Mouse (Mus musculus): ENCODE measurements around the gene Dnajc2. TPM values are rescaled to one million over a fixed set of nuclear protein-coding genes. Genes with fewer than 3 reads are reported as not detected.

The Dnajc2 gene
- polyA plus RNA-seq, 1 experiment from 2014 or later: 73.1 TPM

GRCm38 (mm10) chr5:21802907-21803306 is 17.9 kb upstream of the Dnajc2 start:
- Histone ChIP-seq H3K4me3 (ENCODE audit: low read depth, low read length) (no peak overlapping the region), H3K9ac (replicated peaks; ENCODE audit: low read depth, low read length) (no peak overlapping the region), H3K36me3 (ENCODE audit: control insufficient read depth, insufficient read depth, low read length) (peaks cover 50% of the 10 kb centered on the region), H3K4me2 (ENCODE audit: low read depth, low read length) (no peak overlapping the region), H3K9me3 (ENCODE audit: control insufficient read depth, low read length) (no peaks in the 10 kb centered on the region), H3K27ac (ENCODE audit: low read depth, low read length) (no peak overlapping the region), H3K4me1 (ENCODE audit: control insufficient read depth, insufficient read depth, low read length) (no peaks in the 10 kb centered on the region), H3K27me3 (ENCODE audit: control insufficient read depth, insufficient read depth, low read length) (no peaks in the 10 kb centered on the region)
- ATAC-seq (ENCODE audit: low read depth): no peak
- 91% methylated on average over 9 of the region's 9 CpGs for WGBS

GRCm38 (mm10) chr5:21792166-21792565 is 7.1 kb upstream of the Dnajc2 start:
- no peak overlapping the region for H3K9ac ChIP-seq (replicated peaks; ENCODE audit: low read depth, low read length)
- H3K9me3 ChIP-seq (ENCODE audit: control insufficient read depth, low read length): no peaks in the 10 kb centered on the region
- no peak for ATAC-seq (ENCODE audit: low read depth)
- H3K4me2 ChIP-seq (ENCODE audit: low read depth, low read length): no peak overlapping the region
- H3K27ac ChIP-seq (ENCODE audit: low read depth, low read length): no peak overlapping the region
- no peaks in the 10 kb centered on the region for H3K27me3 ChIP-seq (ENCODE audit: control insufficient read depth, insufficient read depth, low read length)
- no peak overlapping the region for H3K4me3 ChIP-seq (ENCODE audit: low read depth, low read length)
- H3K4me1 ChIP-seq (ENCODE audit: control insufficient read depth, insufficient read depth, low read length): peaks cover 13% of the 10 kb centered on the region
- H3K36me3 ChIP-seq (ENCODE audit: control insufficient read depth, insufficient read depth, low read length): peaks cover 10% of the 10 kb centered on the region

- Histone ChIP-seq H3K36me3 (ENCODE audit: control insufficient read depth, insufficient read depth, low read length) (no peaks in the 10 kb centered on the region), H3K4me1 (ENCODE audit: control insufficient read depth, insufficient read depth, low read length) (peaks cover 18% of the 10 kb centered on the region), H3K27me3 (ENCODE audit: control insufficient read depth, insufficient read depth, low read length) (no peaks in the 10 kb centered on the region), H3K27ac (ENCODE audit: low read depth, low read length) (no peak overlapping the region), H3K9me3 (ENCODE audit: control insufficient read depth, low read length) (no peaks in the 10 kb centered on the region), H3K4me3 (ENCODE audit: low read depth, low read length) (no peak overlapping the region), H3K4me2 (ENCODE audit: low read depth, low read length) (no peak overlapping the region), H3K9ac (replicated peaks; ENCODE audit: low read depth, low read length) (no peak overlapping the region)
- ATAC-seq (ENCODE audit: low read depth): no peak
- 59% methylated on average over 5 of the region's 5 CpGs for WGBS
Observed at GRCm38 (mm10) chr5:21789061-21789460, 4.0 kb upstream of the Dnajc2 start.

- H3K27ac ChIP-seq (ENCODE audit: low read depth, low read length): no peak overlapping the region; the same call in 1 of the 2 replicates
- peak overlapping the region; percentile 91 for H3K9ac ChIP-seq (replicated peaks; ENCODE audit: low read depth, low read length)
- ATAC-seq (ENCODE audit: low read depth): no peak
- H3K4me3 ChIP-seq (ENCODE audit: low read depth, low read length): peak overlapping the region; percentile 95
- 0 out of 2 replicates have a peak, but pooled peaks cover 3% of the 10 kb centered on the region for H3K36me3 ChIP-seq (ENCODE audit: control insufficient read depth, insufficient read depth, low read length)
- no peaks in the 10 kb centered on the region for H3K9me3 ChIP-seq (ENCODE audit: control insufficient read depth, low read length)
- no peaks in the 10 kb centered on the region for H3K27me3 ChIP-seq (ENCODE audit: control insufficient read depth, insufficient read depth, low read length)
- WGBS: 40% methylated on average over 11 of the region's 11 CpGs
- peak overlapping the region; percentile 84 for H3K4me2 ChIP-seq (ENCODE audit: low read depth, low read length)
- peaks cover 18% of the 10 kb centered on the region for H3K4me1 ChIP-seq (ENCODE audit: control insufficient read depth, insufficient read depth, low read length)
Observed at GRCm38 (mm10) chr5:21787186-21788105, 2.4 kb upstream of the Dnajc2 start.

GRCm38 (mm10) chr5:21786258-21787185 is 1.5 kb upstream of the Dnajc2 start:
- Histone ChIP-seq H3K36me3 (ENCODE audit: control insufficient read depth, insufficient read depth, low read length) (peaks cover 6% of the 10 kb centered on the region; the same call in 1 of the 2 replicates), H3K4me2 (ENCODE audit: low read depth, low read length) (peak overlapping the region; percentile 84), H3K9ac (replicated peaks; ENCODE audit: low read depth, low read length) (peak overlapping the region; percentile 91), H3K9me3 (ENCODE audit: control insufficient read depth, low read length) (no peaks in the 10 kb centered on the region), H3K4me3 (ENCODE audit: low read depth, low read length) (peak overlapping the region; percentile 95), H3K27ac (ENCODE audit: low read depth, low read length) (peak overlapping the region; percentile 60), H3K4me1 (ENCODE audit: control insufficient read depth, insufficient read depth, low read length) (peaks cover 18% of the 10 kb centered on the region), H3K27me3 (ENCODE audit: control insufficient read depth, insufficient read depth, low read length) (no peaks in the 10 kb centered on the region)
- WGBS: 2% methylated on average over 51 of the region's 51 CpGs
- peak; percentile 88 for ATAC-seq (ENCODE audit: low read depth)

- WGBS: 81% methylated on average over 7 of the region's 7 CpGs
- Histone ChIP-seq H3K4me3 (ENCODE audit: low read depth, low read length) (no peak overlapping the region), H3K4me2 (ENCODE audit: low read depth, low read length) (peak overlapping the region; percentile 84; the same call in 1 of the 2 replicates), H3K9ac (replicated peaks; ENCODE audit: low read depth, low read length) (no peak overlapping the region), H3K27ac (ENCODE audit: low read depth, low read length) (peak overlapping the region; percentile 60; the same call in 1 of the 2 replicates), H3K36me3 (ENCODE audit: control insufficient read depth, insufficient read depth, low read length) (peaks cover 14% of the 10 kb centered on the region; the same call in 1 of the 2 replicates), H3K27me3 (ENCODE audit: control insufficient read depth, insufficient read depth, low read length) (no peaks in the 10 kb centered on the region), H3K9me3 (ENCODE audit: control insufficient read depth, low read length) (no peaks in the 10 kb centered on the region), H3K4me1 (ENCODE audit: control insufficient read depth, insufficient read depth, low read length) (peaks cover 18% of the 10 kb centered on the region)
- ATAC-seq (ENCODE audit: low read depth): no peak
Observed at GRCm38 (mm10) chr5:21785776-21786175, 725 bp upstream of the Dnajc2 start.

- under 1% methylated on average over 51 of the region's 51 CpGs for WGBS
- H3K4me2 ChIP-seq (ENCODE audit: low read depth, low read length): peak overlapping the region; percentile 66
- peak overlapping the region; percentile 72 for H3K9ac ChIP-seq (replicated peaks; ENCODE audit: low read depth, low read length)
- H3K4me1 ChIP-seq (ENCODE audit: control insufficient read depth, insufficient read depth, low read length): peaks cover 18% of the 10 kb centered on the region
- no peaks in the 10 kb centered on the region for H3K27me3 ChIP-seq (ENCODE audit: control insufficient read depth, insufficient read depth, low read length)
- peak overlapping the region; percentile 72 for H3K27ac ChIP-seq (ENCODE audit: low read depth, low read length)
- H3K4me3 ChIP-seq (ENCODE audit: low read depth, low read length): peak overlapping the region; percentile 96
- peak; percentile 84 for ATAC-seq (ENCODE audit: low read depth)
- no peaks in the 10 kb centered on the region for H3K9me3 ChIP-seq (ENCODE audit: control insufficient read depth, low read length)
- peaks cover 27% of the 10 kb centered on the region for H3K36me3 ChIP-seq (ENCODE audit: control insufficient read depth, insufficient read depth, low read length)
Observed at GRCm38 (mm10) chr5:21784161-21785052, 644 bp downstream of the Dnajc2 start.

GRCm38 (mm10) chr5:21776491-21776890 is 8.6 kb downstream of the Dnajc2 start:
- no peaks in the 10 kb centered on the region for H3K9me3 ChIP-seq (ENCODE audit: control insufficient read depth, low read length)

More at GRCm38 (mm10) chr5:21776491-21776890, 8.6 kb downstream of the Dnajc2 start:
- no peaks in the 10 kb centered on the region for H3K27me3 ChIP-seq (ENCODE audit: control insufficient read depth, insufficient read depth, low read length)
- no peaks in the 10 kb centered on the region for H3K4me1 ChIP-seq (ENCODE audit: control insufficient read depth, insufficient read depth, low read length)
- no peak overlapping the region for H3K4me2 ChIP-seq (ENCODE audit: low read depth, low read length)
- H3K9ac ChIP-seq (replicated peaks; ENCODE audit: low read depth, low read length): no peak overlapping the region
- WGBS: 96% methylated on average over 6 of the region's 6 CpGs
- H3K27ac ChIP-seq (ENCODE audit: low read depth, low read length): no peak overlapping the region
- no peak for ATAC-seq (ENCODE audit: low read depth)
- H3K4me3 ChIP-seq (ENCODE audit: low read depth, low read length): no peak overlapping the region
- peaks cover 45% of the 10 kb centered on the region for H3K36me3 ChIP-seq (ENCODE audit: control insufficient read depth, insufficient read depth, low read length)
